Mouse (Mus musculus) retina, postnatal 7 days (tissue): ENCODE measurements around the gene Dock3.

Experiments used
- DNase-seq: peaks from one replicate; pipeline ENCODE4 v3.0.0-alpha.2; 2012; ENCODE audit warnings: low read depth, low spot score

The Dock3 gene

DNA sequence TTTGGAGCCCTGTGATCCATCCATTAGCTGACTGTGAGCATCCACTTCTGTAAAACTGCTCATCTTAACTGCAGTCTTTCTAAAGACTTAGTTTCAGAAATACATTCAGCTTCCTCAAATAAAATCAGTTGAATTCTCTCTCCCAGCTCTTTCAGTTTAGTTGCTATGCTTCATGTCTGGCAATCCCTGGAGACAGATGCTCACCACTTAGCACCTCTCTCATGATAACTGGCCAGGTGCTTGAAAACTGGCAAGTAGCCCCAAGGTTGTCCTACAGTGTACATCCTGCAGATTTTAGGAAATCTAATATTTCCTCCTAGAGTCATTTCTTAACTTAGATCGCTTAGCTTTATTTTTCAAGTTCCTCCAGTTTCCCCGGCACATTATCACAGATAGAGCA is 193.8 kb downstream of the Dock3 start:
- no peak for DNase-seq

DNA sequence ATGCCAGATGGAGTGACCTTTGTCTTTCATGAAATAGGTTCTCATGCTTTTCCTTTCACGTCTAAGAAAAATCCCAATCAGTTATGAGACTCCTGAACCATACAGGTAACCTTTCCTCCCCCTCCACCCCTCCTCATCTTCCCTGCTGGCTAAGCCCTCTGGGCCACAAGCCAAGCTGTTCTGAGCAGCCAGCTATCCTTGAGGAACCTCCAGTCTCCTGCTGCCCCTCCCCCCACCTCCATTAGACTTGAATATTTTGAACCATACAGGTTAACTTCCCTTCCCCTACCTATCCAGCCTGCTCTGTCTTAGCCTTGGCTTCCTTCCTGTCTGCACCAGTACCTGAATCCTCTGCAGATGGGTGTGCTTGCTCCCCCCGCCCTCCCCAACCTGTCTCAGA is 204.1 kb downstream of the Dock3 start:
- DNase-seq = peak; percentile 41

DNA sequence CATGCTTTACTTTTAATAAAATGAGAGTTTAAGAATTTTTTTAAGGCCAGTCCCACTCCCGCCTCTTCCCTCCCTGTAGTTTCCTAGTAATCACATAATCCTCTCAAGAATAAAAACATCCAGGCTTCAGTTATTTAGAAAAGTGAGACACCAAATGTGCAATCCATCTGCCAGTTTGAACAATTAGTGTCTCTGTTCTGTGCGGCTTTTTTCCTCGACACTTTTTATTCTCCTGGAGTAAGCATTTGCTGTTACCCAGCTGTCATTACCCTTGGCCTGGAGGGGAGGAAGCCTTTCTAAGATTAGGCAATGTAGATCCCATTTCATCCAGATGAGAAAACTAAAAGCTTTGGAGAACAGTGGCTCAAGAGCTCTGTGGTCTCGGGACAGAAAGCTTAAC is 221.9 kb downstream of the Dock3 start:
- DNase-seq = no peak

DNA sequence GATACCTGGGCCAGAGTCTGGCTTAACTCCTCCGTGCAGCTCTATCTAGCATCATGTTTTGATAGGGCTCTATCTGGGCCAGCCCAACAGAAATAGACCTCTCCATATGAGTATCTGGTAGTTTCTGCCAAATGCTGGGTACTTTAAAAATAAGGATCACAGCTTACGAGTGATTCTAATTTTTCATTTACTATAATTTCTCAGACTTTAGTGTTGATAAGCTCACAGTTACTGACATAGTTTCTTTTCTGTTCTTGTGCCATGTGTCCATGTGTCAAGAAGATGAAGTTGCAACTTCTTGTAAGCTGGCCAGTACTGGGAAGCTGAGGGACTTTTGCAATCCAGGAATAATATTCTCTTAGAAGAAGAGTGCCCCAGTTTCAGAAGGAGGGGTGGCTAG is 228.5 kb downstream of the Dock3 start:
- DNase-seq = no peak

DNA sequence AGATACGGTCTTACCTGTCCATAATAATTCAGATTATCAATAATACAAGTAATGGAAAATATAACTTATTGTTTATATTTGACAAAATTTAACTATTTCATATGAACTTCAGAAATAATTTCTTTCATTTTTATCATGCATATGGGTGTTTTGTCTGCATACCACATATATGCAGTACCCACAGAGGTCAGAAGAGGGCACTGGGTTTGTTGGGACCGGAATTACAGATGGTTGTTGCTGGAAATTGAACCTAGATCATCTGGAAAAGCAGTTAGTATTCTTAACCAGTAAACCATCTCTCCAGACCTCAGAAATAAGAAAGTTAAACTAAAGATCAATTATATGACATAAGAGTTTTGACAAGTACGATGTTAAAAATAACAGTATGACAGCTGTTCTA is 261.0 kb downstream of the Dock3 start:
- peak; percentile 2 for DNase-seq

DNA sequence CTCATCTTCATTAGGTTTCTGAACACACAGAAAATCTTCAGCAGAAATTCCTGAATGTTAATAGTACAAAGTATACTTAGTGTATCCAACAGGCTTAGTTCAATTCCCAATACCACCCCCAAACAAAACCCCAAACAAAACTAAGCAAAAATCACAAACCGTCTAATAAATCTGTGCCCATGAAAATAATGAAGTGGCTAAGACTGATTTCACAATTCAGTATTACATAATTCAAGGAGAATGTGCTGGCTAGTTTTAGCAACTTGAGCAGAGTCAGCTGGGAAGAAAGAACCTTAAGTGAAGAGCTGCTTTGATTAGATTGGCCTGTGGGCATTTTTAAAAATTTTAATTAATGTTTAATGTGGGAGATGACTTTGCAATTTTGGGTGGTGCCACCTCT is 273.3 kb downstream of the Dock3 start:
- DNase-seq = no peak

DNA sequence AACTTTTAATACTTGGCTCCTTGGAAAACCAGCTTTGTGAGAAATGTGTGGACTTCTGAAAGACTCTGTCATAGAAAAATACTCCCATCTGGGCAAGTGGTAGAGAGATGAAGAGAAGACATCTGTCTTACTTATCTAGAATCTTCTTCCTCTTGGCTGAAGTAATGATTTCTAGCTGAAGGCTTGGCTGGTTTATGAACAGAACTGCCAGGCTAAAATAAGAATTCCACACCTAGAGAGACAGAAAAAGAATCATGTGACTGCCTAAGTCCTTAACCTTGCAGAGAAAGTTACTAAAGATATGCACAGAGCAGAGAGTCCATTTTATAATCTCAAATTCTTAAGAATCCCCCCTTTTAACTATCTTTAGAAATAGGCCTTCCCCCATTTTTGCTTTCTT is 276.2 kb downstream of the Dock3 start:
- DNase-seq = no peak

DNA sequence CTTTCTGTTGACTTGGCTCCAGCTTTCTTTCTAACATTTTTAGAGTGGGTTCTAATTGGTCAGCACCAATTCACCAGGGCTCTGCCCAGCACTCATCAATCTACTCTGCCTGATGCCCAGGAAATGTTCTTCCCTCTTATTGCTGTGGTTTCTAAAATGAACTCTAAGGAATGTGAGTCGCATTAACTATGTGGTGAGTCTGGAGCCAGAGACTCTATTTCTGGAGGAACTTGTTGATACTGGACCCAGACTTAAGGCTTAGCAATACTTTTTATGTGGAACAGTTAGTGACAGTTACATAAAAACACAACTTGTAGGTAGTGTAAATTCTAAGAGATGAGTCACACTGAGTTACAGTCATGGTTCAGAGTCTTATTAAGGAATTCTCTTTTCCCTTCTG is 296.7 kb downstream of the Dock3 start:
- DNase-seq = no peak

DNA sequence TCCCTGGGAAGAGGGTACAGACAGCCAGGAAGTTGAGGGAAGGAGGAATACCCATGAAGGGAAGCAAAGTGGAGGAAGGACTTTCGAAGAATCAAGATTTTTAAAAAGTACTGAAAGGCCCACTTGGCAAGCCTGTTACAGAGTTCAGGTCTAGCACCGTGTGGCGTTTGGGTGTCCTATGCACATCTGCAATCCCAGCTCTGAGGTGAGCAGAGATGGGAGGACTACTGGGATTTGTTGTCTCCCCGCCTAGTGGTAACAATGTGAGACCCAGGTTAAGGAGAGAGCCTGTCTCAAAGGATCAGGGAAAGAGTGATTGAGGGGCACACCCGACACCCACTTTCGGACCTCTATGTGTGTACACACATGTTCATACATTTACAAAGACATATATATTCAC is 316.8 kb downstream of the Dock3 start:
- DNase-seq = no peak

DNA sequence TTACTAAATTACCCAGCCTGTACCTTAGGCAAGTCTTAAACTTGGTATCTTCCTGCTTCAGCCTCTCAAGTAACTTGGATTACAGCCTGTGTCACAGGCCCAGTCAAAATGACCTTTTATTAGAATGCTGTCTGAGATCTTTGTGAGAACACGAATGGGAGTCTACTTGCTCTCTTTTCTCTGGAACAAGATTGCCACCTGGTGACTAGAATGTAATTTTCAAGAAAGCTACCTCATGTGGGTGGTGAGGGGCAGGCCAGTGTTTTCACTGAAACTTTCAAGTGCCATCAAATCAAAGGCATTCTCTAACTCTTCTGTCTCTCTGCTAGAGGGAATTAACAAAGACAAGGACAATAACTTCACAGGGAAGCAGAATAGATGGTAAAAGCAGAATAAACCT is 317.9 kb downstream of the Dock3 start:
- DNase-seq = no peak

DNA sequence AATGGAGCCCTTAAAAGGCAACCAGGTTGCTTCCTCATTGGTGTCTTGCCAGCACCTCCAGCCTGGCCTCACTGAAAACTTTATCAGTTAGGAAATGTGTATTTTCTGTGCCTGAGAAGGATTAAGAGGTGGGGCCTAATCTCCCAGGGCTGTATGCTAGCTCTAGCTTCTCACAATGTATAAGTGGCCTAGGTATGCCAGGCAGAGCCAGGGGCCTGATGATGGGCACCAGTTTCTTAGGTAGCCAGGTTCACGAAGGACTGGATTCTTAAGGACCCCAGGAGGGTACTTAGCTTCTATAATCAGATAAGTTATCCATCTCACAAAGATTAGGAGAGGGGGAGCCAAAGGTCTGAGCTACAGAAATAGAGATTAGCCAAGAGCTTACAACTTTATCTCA is 320.1 kb downstream of the Dock3 start:
- no peak for DNase-seq

DNA sequence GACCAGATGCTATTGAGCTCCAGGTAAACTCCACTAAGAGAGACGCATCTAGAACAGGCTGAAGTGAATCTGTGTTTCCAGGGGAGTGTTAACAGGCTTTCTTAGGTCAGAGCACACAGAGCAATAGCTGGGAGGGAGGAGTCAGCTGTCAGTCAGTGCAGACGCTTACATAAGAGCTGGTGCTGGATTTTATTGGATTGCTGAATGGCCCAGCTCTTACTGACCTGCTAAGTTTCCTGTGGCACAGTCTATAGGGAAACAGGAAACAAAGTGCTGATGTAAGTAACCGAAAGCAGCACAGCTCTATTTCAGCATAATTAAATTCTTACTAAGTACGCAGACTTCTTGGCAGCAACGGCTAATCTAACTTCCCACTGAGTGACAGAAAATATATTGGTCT is 323.0 kb downstream of the Dock3 start:
- no peak for DNase-seq

DNA sequence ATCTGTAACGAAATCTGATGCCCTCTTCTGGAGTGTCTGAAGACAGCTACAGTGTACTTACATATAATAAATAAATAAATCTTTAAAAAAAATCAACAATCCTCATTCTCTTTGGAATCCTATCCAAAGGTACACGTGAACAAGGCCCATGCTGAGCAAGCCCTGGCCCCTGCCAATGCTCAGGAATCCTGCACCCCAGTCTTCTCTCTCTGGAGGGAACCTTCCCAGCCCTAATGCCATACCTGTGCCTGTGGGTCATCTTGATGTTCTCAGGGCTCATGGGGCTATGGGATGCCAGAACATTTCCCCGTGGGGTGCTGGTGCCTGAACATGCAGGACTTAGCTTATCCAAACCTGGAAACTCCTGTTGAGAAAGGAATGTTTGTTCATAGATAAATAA is 323.5 kb downstream of the Dock3 start:
- DNase-seq = no peak

DNA sequence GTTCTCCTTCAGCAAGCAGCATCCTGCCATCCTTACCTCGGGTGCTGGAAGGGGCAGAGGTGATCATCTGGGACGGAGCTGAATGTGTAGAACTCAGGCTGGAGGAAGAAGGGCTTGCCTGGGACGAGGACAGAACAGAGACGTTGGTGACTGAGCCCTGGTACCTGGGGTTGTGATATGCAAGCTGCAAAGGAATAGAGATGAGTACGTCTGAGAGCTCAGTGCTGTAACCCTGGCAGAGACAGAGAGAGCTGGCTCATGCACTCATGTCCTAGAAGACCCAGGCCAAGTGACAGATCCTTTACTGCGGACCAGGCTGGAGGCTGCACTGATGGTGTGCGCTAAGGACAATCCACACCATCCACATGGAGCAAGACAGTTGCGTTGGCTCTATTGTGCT is 325.1 kb downstream of the Dock3 start:
- no peak for DNase-seq

DNA sequence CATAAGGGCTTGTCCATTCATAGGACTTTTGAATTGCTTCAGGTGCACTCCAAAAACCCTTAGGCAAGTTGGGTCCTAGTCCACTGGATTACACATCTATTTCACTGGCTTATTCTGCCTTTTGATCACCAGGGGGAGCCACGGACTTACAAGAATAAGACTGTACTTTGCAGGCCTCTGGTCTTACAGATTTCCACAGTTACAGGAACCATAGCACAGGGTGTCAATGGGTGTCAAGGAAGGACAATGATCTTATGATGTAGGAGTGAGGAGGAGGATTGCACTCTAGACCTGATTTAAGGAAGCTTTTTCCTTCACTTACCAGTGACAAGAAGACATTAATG is 327.9 kb downstream of the Dock3 start:
- peak; percentile 59 for DNase-seq

DNA sequence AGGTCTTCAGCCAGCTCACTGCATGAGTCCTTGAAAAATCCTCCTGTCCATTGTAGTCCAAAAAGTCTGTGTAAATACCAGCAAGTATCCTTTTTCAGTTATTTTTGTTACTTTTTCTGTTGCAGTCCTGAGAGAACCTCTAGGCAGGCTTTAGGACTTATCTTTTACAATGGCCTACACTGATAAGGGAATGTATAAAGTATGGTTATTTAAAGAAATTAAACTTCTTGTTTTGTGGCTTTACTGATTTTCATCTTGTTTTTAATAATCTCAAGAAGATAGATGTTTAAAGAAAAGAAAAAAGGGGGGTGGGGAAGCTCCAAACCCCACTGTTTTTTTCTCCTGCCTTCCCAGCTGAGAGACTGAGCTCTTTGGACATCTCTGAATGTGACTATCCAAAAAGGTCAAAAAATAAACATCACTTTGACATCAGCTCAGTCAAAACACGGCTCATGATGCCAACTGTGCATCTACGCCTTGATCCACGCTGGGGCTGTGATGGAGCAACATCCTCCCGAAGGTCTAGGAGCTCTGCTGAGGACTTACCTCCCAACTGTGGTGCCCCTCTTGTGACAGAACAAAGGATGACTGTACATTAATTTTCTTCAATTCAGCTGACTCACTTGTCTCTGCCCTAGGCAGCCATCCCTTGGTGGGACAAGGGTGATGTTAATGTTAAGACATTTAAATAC is 328.5 kb downstream of the Dock3 start:
- no peak for DNase-seq

DNA sequence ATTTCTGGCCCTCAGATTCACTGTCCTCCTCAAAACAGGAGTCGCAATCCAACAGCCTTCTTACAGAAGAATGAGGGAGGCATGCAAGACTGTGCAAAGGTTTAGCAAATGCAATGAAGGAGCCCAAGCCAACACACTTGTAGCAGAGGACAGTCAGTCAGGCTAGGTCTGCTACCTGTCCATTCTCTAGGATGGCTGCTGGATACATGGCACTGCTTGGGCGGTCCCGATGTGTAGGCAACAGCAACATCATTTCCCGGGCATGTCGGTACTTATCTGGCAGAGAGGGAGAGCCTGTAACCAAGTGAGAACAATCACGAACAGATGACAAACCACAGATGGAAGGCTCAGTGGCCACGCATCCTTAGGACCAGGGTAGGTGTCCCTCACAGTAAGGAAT is 330.1 kb downstream of the Dock3 start:
- DNase-seq = no peak

DNA sequence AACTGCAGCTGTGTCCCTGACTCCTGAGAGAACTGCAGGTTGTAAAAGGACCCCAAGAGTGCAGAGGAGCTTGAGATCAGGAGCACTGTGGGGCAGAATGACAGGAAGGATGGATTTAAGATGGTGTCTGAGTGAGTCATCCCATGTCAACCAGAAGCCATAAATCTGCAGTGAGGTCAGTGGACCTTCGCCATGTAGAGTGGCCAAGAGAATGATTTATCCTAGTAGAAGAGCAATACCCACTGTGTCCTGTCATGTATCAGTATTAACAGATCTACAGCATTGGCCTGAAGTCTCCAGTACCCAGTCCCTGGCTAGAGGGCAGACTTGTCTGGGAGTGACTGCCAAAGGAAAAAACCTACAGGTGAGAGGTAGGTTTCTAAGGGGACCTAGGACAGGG is 332.8 kb downstream of the Dock3 start:
- no peak for DNase-seq

DNA sequence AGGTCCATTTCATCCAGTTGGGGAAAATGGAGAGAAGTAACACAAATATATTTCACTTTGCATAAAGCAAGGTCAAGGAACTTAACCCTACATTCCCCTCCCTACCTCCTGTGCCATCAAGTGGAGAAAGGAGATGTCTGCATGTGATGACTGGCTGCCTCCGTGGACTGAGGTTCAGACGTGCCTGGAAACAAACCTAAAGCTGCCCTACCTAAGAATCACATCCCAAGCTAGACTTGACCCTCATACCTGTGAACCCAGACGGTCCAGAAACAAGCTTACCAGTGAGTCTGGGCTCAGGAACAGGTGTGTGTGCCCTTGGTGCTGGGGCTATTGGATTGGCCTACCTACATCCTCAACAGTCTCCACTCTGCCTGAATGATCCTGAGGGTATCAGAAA is 338.4 kb downstream of the Dock3 start:
- DNase-seq = no peak

DNA sequence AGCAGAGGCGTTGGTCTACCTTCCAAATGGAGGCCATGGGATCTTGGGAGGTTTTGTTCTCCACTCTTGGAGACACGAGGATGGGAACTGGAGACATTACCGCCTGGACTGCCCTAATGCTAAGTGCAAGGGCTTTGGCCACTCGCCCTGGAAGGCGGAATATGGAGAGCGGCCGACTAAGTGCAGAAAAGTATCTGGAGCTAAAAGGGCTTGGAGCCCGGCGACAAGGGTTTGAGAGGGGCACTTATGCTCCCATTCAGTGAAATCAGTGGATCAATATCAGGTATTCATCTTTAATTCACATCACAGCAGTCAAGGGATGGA is 339.2 kb downstream of the Dock3 start:
- DNase-seq = no peak

DNA sequence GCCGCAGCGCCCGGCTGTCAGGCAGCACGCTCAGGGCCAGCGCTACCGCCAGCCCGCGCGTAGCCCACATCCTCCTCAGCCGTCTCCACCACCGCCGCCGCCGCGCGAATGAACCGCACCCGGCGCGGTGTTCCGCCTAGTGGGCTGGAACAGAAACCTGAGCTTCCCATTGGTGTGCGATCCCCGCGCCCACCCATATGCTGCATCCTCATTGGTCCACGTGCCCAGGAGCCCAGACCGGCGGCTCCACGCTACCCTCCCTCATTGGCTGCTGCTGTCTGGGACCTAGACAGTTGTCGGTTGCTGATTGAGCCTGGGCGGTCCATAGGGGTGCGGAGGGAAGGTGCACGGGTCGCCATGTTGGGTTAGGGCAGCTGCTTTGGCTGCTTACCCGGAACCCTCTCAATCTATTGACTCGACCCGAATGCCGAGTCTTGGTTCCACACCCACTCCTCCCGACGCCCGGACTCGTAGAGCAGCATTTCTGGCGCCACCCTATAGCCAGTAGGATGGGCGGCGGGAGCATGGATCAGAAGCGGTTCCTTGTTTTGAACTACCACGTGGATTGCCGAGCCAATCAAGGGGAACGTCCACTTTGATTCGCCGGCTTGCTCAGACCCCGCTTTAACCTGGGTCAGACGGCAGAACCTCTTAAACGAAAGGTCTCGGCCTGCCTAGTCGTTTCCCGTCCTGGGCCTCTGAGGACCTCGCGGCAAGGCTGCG is 339.7 kb downstream of the Dock3 start, which contains the start of gene Manf:
Gene Manf, minus strand, starts transcription at position 151 of the 723 bp plus-strand sequence.
- DNase-seq = peak; percentile 95

DNA sequence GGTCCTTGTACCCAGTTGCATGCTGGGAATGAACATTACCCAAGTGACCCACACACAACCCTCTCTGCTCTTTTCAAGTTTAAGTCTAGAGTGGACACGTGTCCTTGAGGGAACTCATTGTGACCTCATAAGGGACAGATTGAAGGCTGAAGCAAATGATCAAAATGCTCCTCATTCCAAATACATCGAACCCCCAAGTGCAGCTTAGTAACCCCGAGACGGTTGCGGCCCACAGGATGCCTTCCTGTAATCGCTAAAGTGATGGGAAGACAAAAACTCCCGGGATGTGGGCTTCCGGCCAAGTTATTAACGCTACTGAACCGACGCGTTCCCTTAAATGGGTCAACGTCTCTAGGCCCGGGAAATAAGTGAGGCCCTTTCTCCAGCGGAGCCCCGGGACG is 340.4 kb downstream of the Dock3 start:
- DNase-seq = no peak

DNA sequence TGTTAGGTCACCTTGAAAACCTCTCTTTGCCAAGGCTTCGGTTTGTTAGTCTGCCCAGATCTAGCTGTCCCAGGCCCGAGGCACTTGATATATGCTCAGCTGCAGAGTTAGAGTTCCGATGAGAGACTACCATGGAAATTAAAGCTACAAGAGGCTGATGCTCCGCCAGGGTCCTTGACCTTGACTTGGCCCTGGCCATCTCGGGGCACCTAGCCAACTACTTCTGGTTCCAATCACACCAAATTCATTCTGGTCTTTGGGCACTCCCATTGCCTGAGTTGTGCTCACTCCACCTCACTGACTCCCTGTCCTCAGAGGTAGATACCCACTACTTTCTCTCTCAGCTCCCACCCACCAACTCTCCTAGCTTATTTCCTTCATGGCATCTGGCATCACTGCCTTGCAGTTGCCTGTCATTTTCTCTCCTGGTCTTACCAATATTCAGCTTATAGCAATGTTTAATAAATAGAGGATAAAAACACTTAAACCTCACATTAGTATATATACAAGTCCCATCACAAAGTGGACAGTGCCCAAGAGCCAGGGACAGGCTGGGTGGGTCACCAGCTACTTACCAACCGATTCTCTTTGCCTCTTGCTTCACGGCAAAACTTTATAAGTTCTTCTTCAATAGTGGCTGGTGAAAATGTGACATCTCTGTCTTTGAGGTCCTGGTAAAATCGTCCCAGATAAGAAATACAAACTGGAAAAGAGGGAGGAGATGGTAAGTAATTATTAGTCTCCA is 341.0 kb downstream of the Dock3 start:
- DNase-seq = no peak
